Mouse (Mus musculus): ENCODE measurements around the gene Aacs. TPM values are rescaled to one million over a fixed set of nuclear protein-coding genes. Genes with fewer than 3 reads are reported as not detected.
"Not testable (repeated sequence)": the region's sequence is repeated elsewhere in the genome, so short reads cannot be mapped to it uniquely, and the experiment has no call there.

The Aacs gene
- total RNA-seq, 2 experiments from 2014 or later = 1.2 to 13.4 TPM

- ATAC-seq (replicated peaks; ENCODE audit: low FRiP score, poor library complexity, severe bottlenecking) = no peak
Observed at GRCm38 (mm10) chr5:125488116-125488455, 12.5 kb downstream of the Aacs start.

DNA sequence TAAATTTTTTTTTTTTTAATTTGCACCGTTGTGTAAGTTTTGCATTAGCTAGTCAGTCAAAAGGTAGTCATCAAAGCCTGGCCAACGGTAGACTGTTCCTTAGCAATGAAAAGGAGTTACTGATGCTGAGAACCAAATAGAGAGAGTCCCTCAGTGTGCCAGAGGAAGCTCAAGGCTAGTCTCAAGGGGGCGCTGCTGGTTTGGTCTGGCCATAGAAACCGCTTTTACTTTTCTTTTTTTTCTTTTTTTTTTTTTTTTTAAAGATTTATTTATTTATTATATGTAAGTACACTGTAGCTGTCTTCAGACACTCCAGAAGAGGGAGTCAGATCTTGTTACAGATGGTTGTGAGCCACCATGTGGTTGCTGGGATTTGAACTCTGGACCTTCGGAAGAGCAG is 13.3 kb downstream of the Aacs start:
- not testable (repeated sequence) for ATAC-seq (replicated peaks; ENCODE audit: low FRiP score, poor library complexity, severe bottlenecking)

GRCm38 (mm10) chr5:125491107-125491506 is 15.5 kb downstream of the Aacs start:
- no peak for ATAC-seq (replicated peaks; ENCODE audit: low FRiP score, poor library complexity, severe bottlenecking)

- ATAC-seq (replicated peaks; ENCODE audit: low FRiP score, poor library complexity, severe bottlenecking) = no peak
Observed at GRCm38 (mm10) chr5:125492379-125493092, 16.9 kb downstream of the Aacs start.

DNA sequence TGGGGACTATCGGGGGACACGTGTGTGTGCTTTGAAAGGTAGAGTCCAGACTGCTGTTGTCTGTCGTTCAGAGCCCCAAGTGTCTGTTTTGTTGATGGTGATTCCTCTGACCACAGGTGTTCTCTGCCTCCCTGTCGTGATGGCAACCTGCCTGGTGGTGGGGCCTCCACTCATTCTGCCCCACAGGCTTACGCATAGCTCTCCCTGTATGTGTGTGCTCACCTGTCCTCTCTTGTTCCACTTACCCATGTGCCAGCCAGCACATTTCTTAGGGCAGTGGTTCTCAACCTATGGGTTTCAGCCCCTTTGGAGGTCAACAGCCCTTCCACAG is 17.4 kb downstream of the Aacs start:
- ATAC-seq (replicated peaks; ENCODE audit: low FRiP score, poor library complexity, severe bottlenecking) = 0 out of 2 replicates have a peak, but pooled peaks have one; percentile 22

GRCm38 (mm10) chr5:125495655-125496054 is 20.0 kb downstream of the Aacs start:
- no peak for ATAC-seq (replicated peaks; ENCODE audit: low FRiP score, poor library complexity, severe bottlenecking)

GRCm38 (mm10) chr5:125497821-125498600 is 22.4 kb downstream of the Aacs start:
- ATAC-seq (replicated peaks; ENCODE audit: low FRiP score, poor library complexity, severe bottlenecking) = peak; percentile 78

DNA sequence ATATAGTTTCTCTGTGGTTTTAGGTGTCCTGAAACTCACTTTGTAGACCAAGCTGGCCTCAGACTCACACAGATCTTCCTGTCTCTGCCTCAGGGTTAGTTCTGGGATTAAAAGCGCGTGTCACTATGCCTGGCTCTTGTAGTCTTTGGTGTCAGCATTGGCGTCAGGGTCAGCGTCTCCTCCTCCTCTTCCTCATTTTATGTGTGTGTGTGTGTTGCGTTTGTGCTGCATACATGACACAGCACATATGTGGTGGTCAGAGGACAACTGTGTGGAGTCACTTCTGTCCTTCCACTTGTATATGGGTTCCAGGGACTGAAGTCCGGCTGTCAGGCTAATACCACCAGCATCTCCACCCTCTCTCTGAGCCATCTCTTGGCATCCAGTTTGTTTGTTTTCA is 25.9 kb downstream of the Aacs start:
- no peak for ATAC-seq (replicated peaks; ENCODE audit: low FRiP score, poor library complexity, severe bottlenecking)

GRCm38 (mm10) chr5:125502186-125502585 is 26.6 kb downstream of the Aacs start:
- no peak for ATAC-seq (replicated peaks; ENCODE audit: low FRiP score, poor library complexity, severe bottlenecking)

- no peak for ATAC-seq (replicated peaks; ENCODE audit: low FRiP score, poor library complexity, severe bottlenecking)
Observed at GRCm38 (mm10) chr5:125503628-125504027, 28.0 kb downstream of the Aacs start.

DNA sequence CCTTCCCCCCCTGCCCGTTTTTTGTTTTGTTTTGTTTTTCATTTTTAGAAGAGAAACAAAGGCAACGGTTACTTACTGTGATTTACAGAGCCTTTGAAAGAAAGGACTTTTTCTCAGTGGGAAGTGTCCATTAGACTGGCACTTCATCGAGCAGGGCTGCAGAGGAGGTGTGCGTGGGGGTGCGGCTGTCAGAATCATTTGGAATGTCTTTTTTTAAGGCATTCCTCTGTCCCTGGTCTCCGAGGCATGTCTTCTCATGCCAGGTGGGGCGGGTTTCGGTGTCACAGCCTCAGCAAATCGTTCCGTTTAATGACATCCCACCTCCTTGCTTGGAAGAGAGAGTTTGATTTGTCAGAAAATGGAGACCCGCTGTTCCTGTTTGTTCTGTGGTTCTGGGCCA is 29.1 kb downstream of the Aacs start:
- ATAC-seq (replicated peaks; ENCODE audit: low FRiP score, poor library complexity, severe bottlenecking) = no peak

- no peak for ATAC-seq (replicated peaks; ENCODE audit: low FRiP score, poor library complexity, severe bottlenecking)
Observed at GRCm38 (mm10) chr5:125505968-125506367, 30.4 kb downstream of the Aacs start.

DNA sequence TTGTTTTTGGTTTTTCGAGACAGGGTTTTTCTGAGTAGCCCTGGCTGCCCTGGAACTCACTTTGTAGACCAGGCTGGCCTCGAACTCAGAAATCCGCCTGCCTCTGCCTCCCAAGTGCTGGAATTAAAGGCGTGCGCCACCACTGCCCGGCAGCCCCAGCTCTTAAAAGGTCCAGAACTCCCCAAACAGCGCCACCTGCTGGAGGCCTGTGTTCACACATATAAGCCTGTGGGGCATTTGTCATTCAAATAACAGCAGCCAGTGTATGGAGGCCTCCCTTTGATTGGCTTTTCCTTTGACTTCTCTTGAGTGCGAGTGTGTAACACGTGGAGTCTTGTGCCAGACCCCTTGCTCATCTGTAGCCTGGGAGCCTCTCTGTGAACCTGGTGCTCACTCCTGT is 32.0 kb downstream of the Aacs start:
- no peak for ATAC-seq (replicated peaks; ENCODE audit: low FRiP score, poor library complexity, severe bottlenecking)

DNA sequence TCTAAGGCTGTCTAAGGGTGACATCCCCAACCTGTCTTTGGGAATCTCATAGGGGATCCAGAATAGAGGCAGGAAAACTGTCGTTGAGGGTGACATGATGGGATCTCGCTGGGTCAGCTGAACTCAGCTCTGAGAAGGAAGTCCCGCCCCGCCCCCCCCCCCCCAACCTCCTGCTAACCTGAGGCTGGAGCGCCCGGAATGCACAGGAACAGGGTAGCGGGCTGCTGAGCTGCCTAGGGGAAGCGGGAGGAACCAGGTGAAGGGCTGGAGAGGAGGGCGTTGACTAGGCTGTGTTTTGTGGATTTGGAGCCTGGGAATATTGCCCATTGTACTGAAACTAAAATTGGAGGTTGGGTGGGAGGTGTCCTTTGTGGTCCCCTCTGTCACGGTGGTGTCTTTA is 32.4 kb downstream of the Aacs start:
- no peak for ATAC-seq (replicated peaks; ENCODE audit: low FRiP score, poor library complexity, severe bottlenecking)

- ATAC-seq (replicated peaks; ENCODE audit: low FRiP score, poor library complexity, severe bottlenecking) = peak; percentile 73
Observed at GRCm38 (mm10) chr5:125509541-125509940, 33.9 kb downstream of the Aacs start.

DNA sequence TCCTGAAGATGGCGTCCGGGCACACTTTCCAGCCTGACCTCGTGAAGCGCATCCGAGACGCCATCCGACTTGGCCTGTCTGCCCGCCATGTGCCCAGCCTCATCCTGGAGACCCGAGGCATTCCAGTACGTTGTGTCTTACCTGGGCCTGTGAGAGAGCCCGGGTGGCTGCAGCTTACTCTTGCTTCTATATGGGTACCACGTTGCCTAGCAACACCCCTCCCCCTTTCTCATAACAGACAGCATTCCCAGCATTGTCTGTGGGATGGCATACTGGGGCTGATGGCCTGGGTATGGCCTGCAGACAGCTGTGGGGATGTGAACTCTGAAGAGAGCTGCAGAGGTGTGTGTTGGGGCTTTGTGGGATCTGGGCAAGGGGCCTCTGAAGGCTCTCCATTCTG is 39.4 kb downstream of the Aacs start:
- ATAC-seq (replicated peaks; ENCODE audit: low FRiP score, poor library complexity, severe bottlenecking) = no peak

GRCm38 (mm10) chr5:125518640-125519039 is 43.0 kb downstream of the Aacs start:
- ATAC-seq (replicated peaks; ENCODE audit: low FRiP score, poor library complexity, severe bottlenecking) = no peak

GRCm38 (mm10) chr5:125520930-125521590 is 45.4 kb downstream of the Aacs start:
- no peak for ATAC-seq (replicated peaks; ENCODE audit: low FRiP score, poor library complexity, severe bottlenecking)

DNA sequence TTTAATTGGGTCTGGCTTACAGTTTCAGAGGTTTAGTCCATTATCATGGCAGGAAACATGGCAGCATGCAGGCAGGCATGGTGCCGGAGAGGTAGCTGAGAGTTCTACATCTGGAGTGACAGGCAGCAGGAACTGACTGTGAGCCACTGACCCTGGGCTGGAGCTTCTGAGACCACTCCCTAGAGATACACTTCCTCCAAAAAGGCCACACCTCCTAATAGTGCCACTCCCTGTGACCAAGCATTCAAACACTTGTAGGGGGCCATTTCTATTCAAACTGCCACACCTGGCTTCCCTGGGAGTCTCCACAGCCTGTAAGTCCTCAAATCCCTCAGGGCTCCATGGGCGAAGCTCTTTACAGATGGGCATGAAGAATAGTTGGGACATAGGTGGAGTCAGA is 47.7 kb downstream of the Aacs start:
- no peak for ATAC-seq (replicated peaks; ENCODE audit: low FRiP score, poor library complexity, severe bottlenecking)

DNA sequence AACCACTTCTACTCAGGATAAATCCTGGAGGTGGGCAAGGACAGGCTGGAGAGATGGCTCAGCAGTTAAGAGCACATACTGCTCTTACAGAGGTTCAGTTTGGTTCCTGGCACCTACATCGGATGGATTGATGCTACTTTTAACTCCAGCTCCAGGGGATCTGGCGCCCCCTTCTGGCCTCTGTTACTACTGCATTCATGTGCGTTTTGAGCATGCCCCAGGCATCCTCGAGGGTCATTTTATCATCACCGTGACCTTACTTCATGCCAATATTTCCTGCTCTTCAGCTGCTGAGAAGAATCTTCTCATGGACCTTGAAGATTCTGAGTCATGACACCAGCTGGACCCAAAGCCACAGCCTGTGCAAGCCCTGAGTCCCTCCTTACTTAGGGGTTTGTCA is 49.9 kb downstream of the Aacs start:
- no peak for ATAC-seq (replicated peaks; ENCODE audit: low FRiP score, poor library complexity, severe bottlenecking)

GRCm38 (mm10) chr5:125526464-125526863 is 50.9 kb downstream of the Aacs start:
- ATAC-seq (replicated peaks; ENCODE audit: low FRiP score, poor library complexity, severe bottlenecking) = 0 out of 2 replicates have a peak, but pooled peaks have one; percentile 43

All from erythroid progenitor cell, adult 5-6 weeks (primary cell).